Mouse (Mus musculus) megakaryocyte, embryonic 14.5 days (primary cell): Measurements from ENCODE around the gene Ctcfl. TPM values are rescaled to one million over a fixed set of nuclear protein-coding genes. Genes with fewer than 3 reads are reported as not detected.

Experiments used
- H3K27me3 ChIP-seq: replicated peaks from 2 replicates; pipeline ENCODE3; 2012; ENCODE audit warnings: inconsistent platforms
- H3K36me3 ChIP-seq: replicated peaks from 2 replicates; pipeline ENCODE3; 2012; ENCODE audit warnings: low read length, inconsistent platforms, mixed read lengths
- H3K4me1 ChIP-seq: 2 replicates; pipeline ENCODE4 v1.6.1; 2012; ENCODE audit warnings: inconsistent platforms
- H3K4me3 ChIP-seq: replicated peaks from 2 replicates; pipeline ENCODE3; 2012; ENCODE audit warnings: moderate library complexity, mild to moderate bottlenecking, inconsistent platforms
- H3K9me3 ChIP-seq: 2 replicates; pipeline ENCODE4 v1.6.1; 2012; ENCODE audit warnings: inconsistent platforms
- FLI1 ChIP-seq: IDR thresholded peaks from 2 replicates; pipeline ENCODE4 v1.6.1; 2012; ENCODE audit warnings: low read length, inconsistent platforms, mixed read lengths
- GATA1 ChIP-seq: IDR thresholded peaks from 3 replicates; pipeline ENCODE4 v1.6.1; 2012; ENCODE audit warnings: mixed read lengths, low read length, inconsistent platforms, borderline replicate concordance
- polyA plus RNA-seq: library from polyadenylated mRNA; stranded (reverse); fragments of >175 nt; gene quantifications from 2 replicates; pipeline ENCODE4 v1.2.3, GENCODE M21; 2012; ENCODE audit warnings: low replicate concordance; ENCODE audit not compliant: insufficient read depth

Gene Ctcfl
- polyA plus RNA-seq, 1 experiment, result not detected

DNA sequence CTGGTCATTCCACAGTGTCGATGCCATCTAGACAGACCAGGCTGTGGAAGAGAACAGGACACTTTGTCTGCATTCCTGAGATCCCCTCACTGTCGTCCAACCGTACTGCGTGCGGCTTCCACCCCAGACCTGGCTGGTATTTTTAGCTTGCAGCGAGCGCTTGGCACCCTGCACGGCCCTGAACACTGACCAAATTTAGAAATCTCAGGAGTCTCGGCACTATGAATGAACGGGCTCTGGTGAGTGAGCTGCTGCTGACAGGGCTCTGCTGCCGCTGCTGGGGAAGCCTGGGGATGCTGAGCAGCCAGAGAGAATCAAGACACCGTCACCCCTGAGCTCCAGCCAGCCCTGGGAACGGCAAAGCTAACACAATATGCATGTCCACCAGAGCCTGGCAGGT lies 31.9 kb downstream of the Ctcfl start:
- peaks cover 36% of the 10 kb centered on the region for H3K4me1 ChIP-seq
- H3K36me3 ChIP-seq, result no peaks in the 10 kb centered on the region
- peaks cover 10% of the 10 kb centered on the region for H3K27me3 ChIP-seq
- H3K9me3 ChIP-seq, result peaks cover 4% of the 10 kb centered on the region; the same call in 1 of the 2 replicates
- TF ChIP-seq FLI1, result no peak
- TF ChIP-seq GATA1, result no peak
- H3K4me3 ChIP-seq, result no peak overlapping the region

- Histone ChIP-seq H3K36me3 (no peaks in the 10 kb centered on the region), H3K27me3 (peaks cover 4% of the 10 kb centered on the region), H3K9me3 (peaks cover 6% of the 10 kb centered on the region; the same call in 1 of the 2 replicates), H3K4me3 (no peak overlapping the region), H3K4me1 (peaks cover 49% of the 10 kb centered on the region)
- TF ChIP-seq FLI1 (no peak), GATA1 (no peak)
These were observed 33.6 kb downstream of the Ctcfl start for GRCm38 (mm10) chr2:173085763-173086162.

GRCm38 (mm10) chr2:173084871-173085270 lies 34.5 kb downstream of the Ctcfl start:
- TF ChIP-seq GATA1 (no peak), FLI1 (no peak)
- Histone ChIP-seq H3K27me3 (no peaks in the 10 kb centered on the region), H3K4me1 (peaks cover 58% of the 10 kb centered on the region), H3K4me3 (no peak overlapping the region), H3K36me3 (no peaks in the 10 kb centered on the region), H3K9me3 (peaks cover 6% of the 10 kb centered on the region; the same call in 1 of the 2 replicates)

- H3K36me3 ChIP-seq, result no peaks in the 10 kb centered on the region
- peaks cover 6% of the 10 kb centered on the region; the same call in 1 of the 2 replicates for H3K9me3 ChIP-seq
- H3K4me1 ChIP-seq, result peaks cover 63% of the 10 kb centered on the region
- TF ChIP-seq GATA1, result no peak
- TF ChIP-seq FLI1, result no peak
- peak overlapping the region; percentile 85 for H3K4me3 ChIP-seq
- peaks cover 4% of the 10 kb centered on the region for H3K27me3 ChIP-seq
These were observed 35.4 kb downstream of the Ctcfl start for GRCm38 (mm10) chr2:173083712-173084475.

DNA sequence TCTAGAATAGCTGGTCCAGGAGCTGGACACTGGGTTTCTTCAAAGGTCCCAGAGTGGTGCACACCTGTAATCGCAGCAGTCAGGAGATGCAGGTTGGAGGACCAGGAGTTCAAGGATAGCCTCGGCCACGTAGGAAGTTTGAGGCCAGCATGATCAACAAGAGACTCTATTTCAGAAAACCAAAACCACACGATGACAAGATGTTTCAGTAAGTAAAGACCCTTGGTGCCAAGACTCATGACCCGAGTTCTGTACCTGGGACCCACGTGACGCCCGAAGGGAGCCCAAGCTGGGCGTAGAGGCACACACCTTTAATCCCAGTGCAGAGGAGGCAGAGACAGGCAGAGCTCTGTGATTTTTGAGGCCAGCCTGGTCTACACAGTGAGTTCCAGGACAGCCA lies 36.2 kb downstream of the Ctcfl start:
- H3K36me3 ChIP-seq, result no peaks in the 10 kb centered on the region
- H3K4me3 ChIP-seq, result peak overlapping the region; percentile 85
- H3K9me3 ChIP-seq, result peaks cover 6% of the 10 kb centered on the region; the same call in 1 of the 2 replicates
- peaks cover 4% of the 10 kb centered on the region for H3K27me3 ChIP-seq
- H3K4me1 ChIP-seq, result peaks cover 63% of the 10 kb centered on the region
- no peak for TF ChIP-seq FLI1
- no peak for TF ChIP-seq GATA1

- TF ChIP-seq GATA1 (no peak), FLI1 (no peak)
- Histone ChIP-seq H3K36me3 (no peaks in the 10 kb centered on the region), H3K27me3 (peaks cover 4% of the 10 kb centered on the region), H3K4me3 (no peak overlapping the region), H3K9me3 (peaks cover 6% of the 10 kb centered on the region; the same call in 1 of the 2 replicates), H3K4me1 (peaks cover 63% of the 10 kb centered on the region)
These were observed 36.6 kb downstream of the Ctcfl start for GRCm38 (mm10) chr2:173082706-173083105.

DNA sequence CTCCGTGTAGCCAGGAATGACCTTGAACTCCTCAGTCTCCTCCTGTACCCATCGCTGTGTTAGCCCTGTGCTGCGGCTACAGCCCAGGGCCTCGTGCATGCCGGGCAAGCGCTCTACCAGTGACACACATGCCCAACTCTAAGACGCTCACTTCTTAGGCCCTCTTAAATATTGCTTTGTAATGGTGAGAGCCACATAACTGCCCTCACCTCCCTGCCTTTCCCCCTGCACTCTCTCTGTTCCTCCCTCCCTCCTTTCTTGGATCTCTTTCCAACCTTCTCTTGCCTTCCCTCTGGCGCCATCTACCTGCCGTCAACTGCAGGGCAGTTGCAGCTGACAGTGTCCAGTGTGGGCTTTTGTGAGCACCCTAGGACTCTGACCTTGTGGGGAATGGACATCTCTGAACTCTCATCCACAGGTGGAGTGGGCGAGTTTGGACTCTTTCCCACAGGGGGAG lies 38.5 kb downstream of the Ctcfl start:
- Histone ChIP-seq H3K27me3 (peaks cover 7% of the 10 kb centered on the region), H3K4me3 (peak overlapping the region; percentile 72), H3K9me3 (peaks cover 6% of the 10 kb centered on the region; the same call in 1 of the 2 replicates), H3K4me1 (peaks cover 70% of the 10 kb centered on the region), H3K36me3 (no peaks in the 10 kb centered on the region)
- no peak for TF ChIP-seq FLI1
- no peak for TF ChIP-seq GATA1

DNA sequence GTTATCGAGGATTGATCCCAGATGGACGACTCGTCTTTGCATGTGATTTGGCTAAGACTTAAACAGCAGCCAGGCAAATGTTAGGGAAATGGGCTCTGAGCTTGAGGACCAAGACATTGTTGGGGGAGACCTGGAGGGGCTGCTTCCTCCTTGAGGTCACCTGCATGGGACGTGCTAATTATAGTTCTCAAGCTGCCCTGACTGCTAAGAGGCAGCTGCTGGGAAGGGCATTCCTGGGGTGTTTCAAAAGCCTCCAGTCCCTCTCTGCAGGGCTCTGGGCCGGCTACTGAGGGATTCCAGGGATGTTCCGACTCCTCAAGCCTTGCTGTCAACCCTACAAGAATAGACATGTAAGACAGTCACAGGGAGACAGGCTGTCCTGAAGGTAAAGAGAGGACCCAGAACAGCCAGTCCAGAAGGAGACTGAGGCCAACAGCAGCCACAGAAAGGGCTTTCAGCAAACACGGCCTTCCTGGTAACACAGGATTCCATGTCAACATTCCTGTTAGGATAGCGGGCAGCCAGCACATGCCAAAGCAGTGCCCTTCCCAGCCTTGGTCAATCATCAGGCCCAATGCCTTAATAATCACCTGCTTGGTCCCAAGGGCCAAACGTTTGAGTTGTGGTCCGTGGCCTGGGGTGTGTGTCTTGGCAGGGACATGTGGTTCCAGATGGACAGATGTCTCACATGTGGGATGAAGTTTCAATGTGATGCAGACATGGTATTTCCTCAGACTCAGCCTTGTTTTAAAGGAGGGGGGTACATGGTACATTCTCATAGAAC lies 39.4 kb downstream of the Ctcfl start:
- TF ChIP-seq GATA1 (no peak), FLI1 (no peak)
- Histone ChIP-seq H3K4me1 (peaks cover 65% of the 10 kb centered on the region), H3K36me3 (no peaks in the 10 kb centered on the region), H3K4me3 (peak overlapping the region; percentile 72), H3K9me3 (peaks cover 6% of the 10 kb centered on the region; the same call in 1 of the 2 replicates), H3K27me3 (peaks cover 8% of the 10 kb centered on the region)

- Histone ChIP-seq H3K36me3 (no peaks in the 10 kb centered on the region), H3K4me1 (peaks cover 50% of the 10 kb centered on the region), H3K4me3 (no peak overlapping the region), H3K9me3 (peaks cover 13% of the 10 kb centered on the region), H3K27me3 (peaks cover 14% of the 10 kb centered on the region)
- no peak for TF ChIP-seq GATA1
- TF ChIP-seq FLI1, result no peak
These were observed 42.4 kb downstream of the Ctcfl start for GRCm38 (mm10) chr2:173076921-173077320.

- no peak overlapping the region for H3K4me3 ChIP-seq
- H3K9me3 ChIP-seq, result peaks cover 16% of the 10 kb centered on the region
- TF ChIP-seq GATA1 (no peak), FLI1 (no peak)
- no peaks in the 10 kb centered on the region for H3K36me3 ChIP-seq
- H3K4me1 ChIP-seq, result peaks cover 20% of the 10 kb centered on the region
- H3K27me3 ChIP-seq, result peaks cover 11% of the 10 kb centered on the region
These were observed 45.7 kb downstream of the Ctcfl start for GRCm38 (mm10) chr2:173073666-173074065.
